Mouse (Mus musculus): ENCODE measurements around the gene Kif21b. TPM values are rescaled to one million over a fixed set of nuclear protein-coding genes. Genes with fewer than 3 reads are reported as not detected.

The Kif21b gene
- polyA plus RNA-seq, 1 experiment: 224 TPM

DNA sequence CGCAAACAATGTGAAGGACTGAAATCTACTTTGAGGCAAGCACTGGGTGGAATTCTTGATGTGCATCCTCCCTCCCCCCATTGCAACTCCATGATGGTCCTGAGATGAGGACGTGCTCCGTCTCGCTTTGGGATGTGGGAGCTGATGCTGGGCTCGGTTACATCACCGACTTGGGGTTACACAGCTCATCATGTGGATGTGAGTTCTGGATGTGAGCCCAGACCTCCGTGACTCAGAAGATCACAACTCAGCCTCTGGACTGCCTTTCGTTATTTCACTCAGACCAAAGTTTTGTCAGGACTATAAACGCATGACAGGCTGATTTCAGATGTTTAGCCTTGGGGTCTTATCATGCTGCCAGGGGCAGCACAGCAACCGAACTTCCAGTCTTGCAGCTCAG is 4.3 kb upstream of the Kif21b start:
- DNase-seq: no peak
- Histone ChIP-seq H3K36me3 (ENCODE audit: control insufficient read depth, insufficient read depth, low read length) (no peaks in the 10 kb centered on the region), H3K27me3 (ENCODE audit: control insufficient read depth, insufficient read depth, low read length) (no peaks in the 10 kb centered on the region), H3K4me1 (replicated peaks; ENCODE audit: control insufficient read depth, insufficient read depth, low read length) (peaks cover 36% of the 10 kb centered on the region), H3K27ac (ENCODE audit: control insufficient read depth, insufficient read depth, low read length) (no peak overlapping the region), H3K4me3 (ENCODE audit: control insufficient read depth, insufficient read depth, low read length) (no peak overlapping the region)
- no peak for TF ChIP-seq POLR2A (IDR thresholded peaks at IDR 0.05; ENCODE audit: control insufficient read depth, extremely low read depth, insufficient read depth, low read length, poor library complexity)
- TF ChIP-seq CTCF (IDR thresholded peaks at IDR 0.05; ENCODE audit: borderline replicate concordance, control insufficient read depth, extremely low read depth, insufficient read depth, low read length, poor library complexity): no peak
- 66% methylated on average over 10 of the region's 10 CpGs for WGBS

DNA sequence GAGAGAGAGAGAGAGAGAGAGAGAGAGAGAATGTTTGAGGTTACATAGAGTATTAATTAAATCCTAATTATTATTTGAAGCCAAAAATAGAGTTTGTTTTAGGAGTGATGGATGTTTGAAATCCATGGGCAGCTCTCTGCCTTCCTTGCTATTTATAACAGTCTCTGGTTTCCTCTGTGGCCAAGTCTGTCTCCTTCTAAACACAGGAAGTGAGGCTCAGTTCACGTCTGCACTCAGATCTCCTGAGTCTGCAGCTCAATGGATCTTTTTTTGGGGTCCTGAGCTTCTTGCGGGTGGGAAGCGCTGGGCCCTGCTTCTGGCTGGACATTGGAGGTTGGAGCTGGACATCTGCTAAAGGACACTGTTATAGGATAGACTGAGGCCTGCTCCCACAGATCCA is 3.3 kb upstream of the Kif21b start:
- H3K27me3 ChIP-seq (ENCODE audit: control insufficient read depth, insufficient read depth, low read length): no peaks in the 10 kb centered on the region
- TF ChIP-seq POLR2A (IDR thresholded peaks at IDR 0.05; ENCODE audit: control insufficient read depth, extremely low read depth, insufficient read depth, low read length, poor library complexity) (no peak), CTCF (IDR thresholded peaks at IDR 0.05; ENCODE audit: borderline replicate concordance, control insufficient read depth, extremely low read depth, insufficient read depth, low read length, poor library complexity) (no peak)
- H3K4me1 ChIP-seq (replicated peaks; ENCODE audit: control insufficient read depth, insufficient read depth, low read length): peaks cover 33% of the 10 kb centered on the region
- H3K27ac ChIP-seq (ENCODE audit: control insufficient read depth, insufficient read depth, low read length): peak overlapping the region; percentile 67; the same call in 1 of the 2 replicates
- DNase-seq: peak; percentile 38
- no peaks in the 10 kb centered on the region for H3K36me3 ChIP-seq (ENCODE audit: control insufficient read depth, insufficient read depth, low read length)
- WGBS: 5% methylated on average over 3 of the region's 3 CpGs
- no peak overlapping the region for H3K4me3 ChIP-seq (ENCODE audit: control insufficient read depth, insufficient read depth, low read length)

DNA sequence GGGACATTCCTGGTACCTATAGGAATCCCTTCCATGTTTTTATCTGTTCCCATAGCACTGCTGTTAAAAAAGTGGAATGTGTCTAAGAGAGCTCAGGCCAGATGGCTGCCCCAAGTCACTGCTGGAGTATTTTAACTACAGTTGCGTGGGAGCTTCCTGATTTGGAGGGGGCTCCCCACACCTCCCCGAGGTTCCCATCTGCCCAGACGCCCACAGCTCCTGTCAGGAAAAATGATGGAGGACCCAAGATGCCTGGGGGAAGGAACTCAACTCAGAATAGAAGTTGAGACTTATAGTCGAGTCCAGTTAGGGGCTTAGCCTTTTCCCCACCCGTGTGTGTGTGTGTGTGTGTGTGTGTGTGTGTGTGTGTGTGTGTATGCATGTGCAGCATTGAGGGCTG is 2.8 kb upstream of the Kif21b start:
- Histone ChIP-seq H3K27ac (ENCODE audit: control insufficient read depth, insufficient read depth, low read length) (no peak overlapping the region), H3K4me3 (ENCODE audit: control insufficient read depth, insufficient read depth, low read length) (no peak overlapping the region), H3K4me1 (replicated peaks; ENCODE audit: control insufficient read depth, insufficient read depth, low read length) (peaks cover 32% of the 10 kb centered on the region), H3K36me3 (ENCODE audit: control insufficient read depth, insufficient read depth, low read length) (no peaks in the 10 kb centered on the region), H3K27me3 (ENCODE audit: control insufficient read depth, insufficient read depth, low read length) (no peaks in the 10 kb centered on the region)
- TF ChIP-seq POLR2A (IDR thresholded peaks at IDR 0.05; ENCODE audit: control insufficient read depth, extremely low read depth, insufficient read depth, low read length, poor library complexity) (no peak), CTCF (IDR thresholded peaks at IDR 0.05; ENCODE audit: borderline replicate concordance, control insufficient read depth, extremely low read depth, insufficient read depth, low read length, poor library complexity) (no peak)
- 46% methylated on average over 5 of the region's 5 CpGs for WGBS
- no peak for DNase-seq

DNA sequence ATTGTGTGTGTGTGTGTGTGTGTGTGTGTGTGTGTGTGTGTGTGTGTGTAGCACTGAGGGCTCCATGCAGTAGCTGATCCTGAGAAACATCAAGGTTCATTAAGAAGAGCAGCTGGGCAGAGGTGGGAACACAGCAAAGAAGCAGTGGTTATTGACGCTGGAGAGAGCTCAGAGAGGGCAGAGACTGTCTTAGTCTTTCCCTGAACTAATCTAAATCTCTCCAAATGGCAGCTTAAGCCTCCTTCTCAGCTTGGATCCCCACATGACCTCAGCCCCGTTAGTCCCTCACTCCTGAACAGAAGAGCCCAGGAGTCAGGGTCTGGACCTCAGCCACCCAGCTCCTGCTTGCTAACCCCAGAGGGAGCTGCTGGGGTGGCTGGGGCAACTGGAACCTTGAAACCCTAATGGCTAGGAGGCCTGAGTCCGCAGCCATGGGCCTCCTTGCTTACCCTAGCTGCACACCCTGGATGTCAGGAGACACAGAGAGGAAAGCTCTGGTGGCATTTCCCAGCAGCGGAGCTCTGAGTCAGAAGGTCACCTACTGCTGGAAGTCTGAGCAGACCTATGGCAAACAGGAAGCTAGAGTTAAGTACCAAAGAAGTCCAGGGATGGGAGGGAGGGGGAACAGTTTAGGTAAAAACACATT is 2.1 kb upstream of the Kif21b start:
- H3K4me3 ChIP-seq (ENCODE audit: control insufficient read depth, insufficient read depth, low read length): no peak overlapping the region
- no peaks in the 10 kb centered on the region for H3K27me3 ChIP-seq (ENCODE audit: control insufficient read depth, insufficient read depth, low read length)
- no peaks in the 10 kb centered on the region for H3K36me3 ChIP-seq (ENCODE audit: control insufficient read depth, insufficient read depth, low read length)
- H3K4me1 ChIP-seq (replicated peaks; ENCODE audit: control insufficient read depth, insufficient read depth, low read length): peaks cover 38% of the 10 kb centered on the region
- DNase-seq: no peak
- no peak for TF ChIP-seq POLR2A (IDR thresholded peaks at IDR 0.05; ENCODE audit: control insufficient read depth, extremely low read depth, insufficient read depth, low read length, poor library complexity)
- TF ChIP-seq CTCF (IDR thresholded peaks at IDR 0.05; ENCODE audit: borderline replicate concordance, control insufficient read depth, extremely low read depth, insufficient read depth, low read length, poor library complexity): no peak
- no peak overlapping the region for H3K27ac ChIP-seq (ENCODE audit: control insufficient read depth, insufficient read depth, low read length)
- 79% methylated on average over 4 of the region's 4 CpGs for WGBS

DNA sequence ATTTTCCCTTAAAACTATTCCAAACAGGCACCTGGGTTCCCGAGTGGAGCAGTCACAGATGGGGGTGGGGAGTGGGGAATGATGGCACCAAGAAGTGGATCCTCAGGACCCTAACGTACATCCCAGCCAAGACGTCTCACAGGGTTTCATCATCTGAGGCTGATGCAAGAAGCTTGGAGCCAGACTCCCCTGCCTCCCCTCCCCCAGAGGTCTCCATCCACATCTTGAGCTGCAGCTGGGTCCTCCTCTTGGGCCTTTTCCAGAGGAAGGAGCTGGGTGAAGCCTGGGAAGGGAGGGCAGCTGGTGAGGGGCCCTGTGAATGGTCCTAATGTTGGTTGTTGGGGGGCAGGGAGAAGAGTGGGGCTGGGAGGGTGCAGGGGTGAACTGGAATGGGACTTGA is 1.1 kb upstream of the Kif21b start:
- H3K36me3 ChIP-seq (ENCODE audit: control insufficient read depth, insufficient read depth, low read length): no peaks in the 10 kb centered on the region
- H3K4me3 ChIP-seq (ENCODE audit: control insufficient read depth, insufficient read depth, low read length): no peak overlapping the region

DNA sequence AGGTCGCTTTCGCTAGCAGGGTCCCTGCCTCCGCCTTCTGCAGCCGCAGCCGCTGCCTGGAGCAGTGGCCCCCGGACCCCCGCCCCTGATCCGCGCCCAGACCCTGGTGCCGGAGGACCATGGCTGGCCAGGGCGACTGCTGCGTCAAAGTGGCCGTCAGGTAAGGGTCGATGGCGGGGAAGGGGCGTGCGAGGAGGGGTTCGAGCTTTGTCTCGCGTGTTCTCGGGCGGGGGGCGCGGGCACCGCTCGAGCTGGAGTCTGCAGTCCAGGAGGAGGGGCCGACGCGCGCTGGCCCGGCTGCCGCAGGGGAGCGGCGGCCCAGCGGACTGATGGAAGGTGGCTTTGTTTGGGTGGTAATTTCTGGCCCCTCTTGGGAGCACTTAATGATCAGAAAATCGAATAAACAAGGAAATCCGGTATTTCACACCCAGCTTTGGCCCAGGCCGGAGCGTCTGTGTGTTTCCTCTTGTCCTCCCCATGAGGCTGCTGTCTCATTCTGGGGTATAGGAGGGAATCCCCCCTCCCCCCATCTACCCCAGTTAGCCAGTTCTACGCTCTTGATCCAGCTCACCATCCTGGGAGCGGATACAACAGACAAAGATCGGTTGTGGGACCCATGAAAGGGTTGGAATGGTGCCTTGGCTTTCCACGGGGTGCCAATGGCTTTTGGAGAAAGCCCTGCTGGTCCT is 558 bp downstream of the Kif21b start:
- H3K27ac ChIP-seq (ENCODE audit: control insufficient read depth, insufficient read depth, low read length): peak overlapping the region; percentile 94
- under 1% methylated on average over 43 of the region's 43 CpGs for WGBS
- peak overlapping the region; percentile 97 for H3K4me3 ChIP-seq (ENCODE audit: control insufficient read depth, insufficient read depth, low read length)
- no peaks in the 10 kb centered on the region for H3K27me3 ChIP-seq (ENCODE audit: control insufficient read depth, insufficient read depth, low read length)
- DNase-seq: no peak
- no peaks in the 10 kb centered on the region for H3K36me3 ChIP-seq (ENCODE audit: control insufficient read depth, insufficient read depth, low read length)
- H3K4me1 ChIP-seq (replicated peaks; ENCODE audit: control insufficient read depth, insufficient read depth, low read length): peaks cover 58% of the 10 kb centered on the region
- no peak for TF ChIP-seq POLR2A (IDR thresholded peaks at IDR 0.05; ENCODE audit: control insufficient read depth, extremely low read depth, insufficient read depth, low read length, poor library complexity)
- no peak for TF ChIP-seq CTCF (IDR thresholded peaks at IDR 0.05; ENCODE audit: borderline replicate concordance, control insufficient read depth, extremely low read depth, insufficient read depth, low read length, poor library complexity)

More for the DNA sequence above, 1.1 kb upstream of the Kif21b start:
- no peak overlapping the region for H3K27ac ChIP-seq (ENCODE audit: control insufficient read depth, insufficient read depth, low read length)
- no peak for TF ChIP-seq CTCF (IDR thresholded peaks at IDR 0.05; ENCODE audit: borderline replicate concordance, control insufficient read depth, extremely low read depth, insufficient read depth, low read length, poor library complexity)
- no peak for TF ChIP-seq POLR2A (IDR thresholded peaks at IDR 0.05; ENCODE audit: control insufficient read depth, extremely low read depth, insufficient read depth, low read length, poor library complexity)
- H3K4me1 ChIP-seq (replicated peaks; ENCODE audit: control insufficient read depth, insufficient read depth, low read length): peaks cover 47% of the 10 kb centered on the region
- 93% methylated on average over 3 of the region's 3 CpGs for WGBS
- H3K27me3 ChIP-seq (ENCODE audit: control insufficient read depth, insufficient read depth, low read length): no peaks in the 10 kb centered on the region
- no peak for DNase-seq

Measured in thymus, adult 2 months (tissue).